Comparison of ENCODE assay signal across 25 mouse cellular contexts in genomic region chr6:18374744-18375143, GRCm38 (mm10).
"Had no signal": no experiment of that assay in that cellular context is flagged by ENCODE, and none has a peak within 500 bp of the region (broad histone marks: within the 10 kb centered on the region; RNA-seq: fewer than 3 reads in every experiment).

No protein-coding gene starts in this region.

- DNase-seq: cerebellum, adult 9-10 months; cerebellum, adult 9-11 months; cerebellum, postnatal 10 days; cerebellum, postnatal 14 days; cerebellum, postnatal 25 days; cerebellum, postnatal 36 days; embryo, embryonic 11 days; forebrain, postnatal 0 days; gastrocnemius, adult 2 months; gastrocnemius, postnatal 10 days; gastrocnemius, postnatal 14 days; gastrocnemius, postnatal 25 days; gastrocnemius, postnatal 36 days; heart, adult 11 months; heart, adult 18-20 months; heart, adult 2 months had no signal

- H3K4me3 ChIP-seq: embryonic facial prominence, embryonic 10.5 days; embryonic facial prominence, embryonic 12.5 days; embryonic facial prominence, embryonic 13.5 days; embryonic facial prominence, embryonic 15.5 days; erythroblast, embryonic 14.5 days; forebrain, embryonic 10.5 days; forebrain, embryonic 12.5 days; forebrain, embryonic 13.5 days; forebrain, embryonic 15.5 days; gastrocnemius, adult 2 months; heart, adult 2 months had no signal

- H3K9me3 ChIP-seq: embryonic facial prominence, embryonic 10.5 days; embryonic facial prominence, embryonic 12.5 days; embryonic facial prominence, embryonic 13.5 days; embryonic facial prominence, embryonic 15.5 days; forebrain, embryonic 10.5 days; forebrain, embryonic 12.5 days; forebrain, embryonic 13.5 days; forebrain, embryonic 15.5 days had no signal

- H3K9ac ChIP-seq: embryonic facial prominence, embryonic 12.5 days; embryonic facial prominence, embryonic 13.5 days; embryonic facial prominence, embryonic 15.5 days; forebrain, embryonic 12.5 days; forebrain, embryonic 13.5 days; forebrain, embryonic 15.5 days; forebrain, postnatal 0 days had no signal

- H3K36me3 ChIP-seq: embryonic facial prominence, embryonic 10.5 days; embryonic facial prominence, embryonic 12.5 days; embryonic facial prominence, embryonic 15.5 days; forebrain, embryonic 10.5 days; forebrain, embryonic 12.5 days had no signal

- H3K27me3 ChIP-seq: embryonic facial prominence, embryonic 12.5 days; embryonic facial prominence, embryonic 13.5 days; embryonic facial prominence, embryonic 15.5 days; forebrain, embryonic 12.5 days; forebrain, embryonic 13.5 days; forebrain, embryonic 15.5 days had no signal

- H3K27ac ChIP-seq: embryonic facial prominence, embryonic 10.5 days; embryonic facial prominence, embryonic 12.5 days; embryonic facial prominence, embryonic 13.5 days; embryonic facial prominence, embryonic 15.5 days; forebrain, embryonic 10.5 days; forebrain, embryonic 12.5 days; forebrain, embryonic 13.5 days; forebrain, embryonic 15.5 days; gastrocnemius, adult 2 months; heart, adult 2 months had no signal

- H3K4me1 ChIP-seq: embryonic facial prominence, embryonic 10.5 days; embryonic facial prominence, embryonic 12.5 days; embryonic facial prominence, embryonic 13.5 days; forebrain, embryonic 12.5 days; forebrain, embryonic 13.5 days; forebrain, embryonic 15.5 days had no signal
